Mouse (Mus musculus): ENCODE measurements around the gene Prune1. TPM values are rescaled to one million over a fixed set of nuclear protein-coding genes. Genes with fewer than 3 reads are reported as not detected.

The Prune1 gene
- polyA plus RNA-seq, 1 experiment from 2014 or later = 77.6 TPM

- Histone ChIP-seq H3K27ac (ENCODE audit: low read depth, low read length) (no peak overlapping the region), H3K9ac (ENCODE audit: low read depth, low read length) (no peak overlapping the region), H3K4me1 (ENCODE audit: control insufficient read depth, insufficient read depth, low read depth, low read length) (no peaks in the 10 kb centered on the region), H3K9me3 (ENCODE audit: control insufficient read depth, low read length) (no peaks in the 10 kb centered on the region), H3K27me3 (replicated peaks; ENCODE audit: control insufficient read depth, insufficient read depth, low read length) (no peaks in the 10 kb centered on the region), H3K36me3 (ENCODE audit: control insufficient read depth, insufficient read depth, low read length) (no peaks in the 10 kb centered on the region), H3K4me3 (ENCODE audit: low read length) (no peak overlapping the region), H3K4me2 (ENCODE audit: low read length) (no peak overlapping the region)
- 71% methylated on average over 3 of the region's 3 CpGs for WGBS
- no peak for ATAC-seq
Measured at GRCm38 (mm10) chr3:95310496-95310895, 28.6 kb upstream of the Prune1 start.

GRCm38 (mm10) chr3:95307100-95307499 is 25.2 kb upstream of the Prune1 start, which contains the start of gene Anxa9:
Gene Anxa9, minus strand, starts transcription at chr3:95307176.
- Histone ChIP-seq H3K4me3 (ENCODE audit: low read length) (no peak within 1 kb of the TSS), H3K4me1 (ENCODE audit: control insufficient read depth, insufficient read depth, low read depth, low read length) (no peaks in the 10 kb centered on the region), H3K36me3 (ENCODE audit: control insufficient read depth, insufficient read depth, low read length) (no peaks in the 10 kb centered on the region), H3K27me3 (replicated peaks; ENCODE audit: control insufficient read depth, insufficient read depth, low read length) (no peaks in the 10 kb centered on the region), H3K9me3 (ENCODE audit: control insufficient read depth, low read length) (no peaks in the 10 kb centered on the region), H3K4me2 (ENCODE audit: low read length) (no peak within 1 kb of the TSS), H3K9ac (ENCODE audit: low read depth, low read length) (no peak within 1 kb of the TSS), H3K27ac (ENCODE audit: low read depth, low read length) (no peak within 1 kb of the TSS)
- 76% methylated on average over 7 of the region's 7 CpGs for WGBS
- ATAC-seq = no peak

- no peaks in the 10 kb centered on the region for H3K4me1 ChIP-seq (ENCODE audit: control insufficient read depth, insufficient read depth, low read depth, low read length)
- WGBS = 82% methylated on average over 4 of the region's 4 CpGs
- ATAC-seq = no peak
Measured at GRCm38 (mm10) chr3:95306244-95306643, 24.4 kb upstream of the Prune1 start.

GRCm38 (mm10) chr3:95301204-95301796 is 19.4 kb upstream of the Prune1 start:
- no peaks in the 10 kb centered on the region for H3K36me3 ChIP-seq (ENCODE audit: control insufficient read depth, insufficient read depth, low read length)
- no peaks in the 10 kb centered on the region for H3K27me3 ChIP-seq (replicated peaks; ENCODE audit: control insufficient read depth, insufficient read depth, low read length)
- no peaks in the 10 kb centered on the region for H3K9me3 ChIP-seq (ENCODE audit: control insufficient read depth, low read length)
- WGBS = 92% methylated on average over 3 of the region's 3 CpGs
- no peak overlapping the region for H3K27ac ChIP-seq (ENCODE audit: low read depth, low read length)
- no peak for ATAC-seq
- no peak overlapping the region for H3K4me3 ChIP-seq (ENCODE audit: low read length)
- no peak overlapping the region for H3K4me2 ChIP-seq (ENCODE audit: low read length)
- H3K9ac ChIP-seq (ENCODE audit: low read depth, low read length) = no peak overlapping the region
- no peaks in the 10 kb centered on the region for H3K4me1 ChIP-seq (ENCODE audit: control insufficient read depth, insufficient read depth, low read depth, low read length)

More at GRCm38 (mm10) chr3:95306244-95306643, 24.4 kb upstream of the Prune1 start:
- H3K27ac ChIP-seq (ENCODE audit: low read depth, low read length) = no peak overlapping the region
- no peaks in the 10 kb centered on the region for H3K27me3 ChIP-seq (replicated peaks; ENCODE audit: control insufficient read depth, insufficient read depth, low read length)
- no peak overlapping the region for H3K4me3 ChIP-seq (ENCODE audit: low read length)
- no peaks in the 10 kb centered on the region for H3K36me3 ChIP-seq (ENCODE audit: control insufficient read depth, insufficient read depth, low read length)
- H3K9ac ChIP-seq (ENCODE audit: low read depth, low read length) = no peak overlapping the region
- H3K9me3 ChIP-seq (ENCODE audit: control insufficient read depth, low read length) = no peaks in the 10 kb centered on the region
- no peak overlapping the region for H3K4me2 ChIP-seq (ENCODE audit: low read length)

GRCm38 (mm10) chr3:95298018-95298417 is 16.1 kb upstream of the Prune1 start:
- no peak overlapping the region for H3K9ac ChIP-seq (ENCODE audit: low read depth, low read length)
- WGBS = 91% methylated on average over 7 of the region's 7 CpGs
- no peaks in the 10 kb centered on the region for H3K36me3 ChIP-seq (ENCODE audit: control insufficient read depth, insufficient read depth, low read length)
- no peaks in the 10 kb centered on the region for H3K4me1 ChIP-seq (ENCODE audit: control insufficient read depth, insufficient read depth, low read depth, low read length)
- H3K27ac ChIP-seq (ENCODE audit: low read depth, low read length) = no peak overlapping the region
- H3K4me3 ChIP-seq (ENCODE audit: low read length) = no peak overlapping the region
- H3K4me2 ChIP-seq (ENCODE audit: low read length) = no peak overlapping the region
- ATAC-seq = no peak
- no peaks in the 10 kb centered on the region for H3K9me3 ChIP-seq (ENCODE audit: control insufficient read depth, low read length)
- no peaks in the 10 kb centered on the region for H3K27me3 ChIP-seq (replicated peaks; ENCODE audit: control insufficient read depth, insufficient read depth, low read length)

GRCm38 (mm10) chr3:95296103-95296469 is 14.2 kb upstream of the Prune1 start:
- H3K36me3 ChIP-seq (ENCODE audit: control insufficient read depth, insufficient read depth, low read length) = no peaks in the 10 kb centered on the region
- no peak overlapping the region for H3K9ac ChIP-seq (ENCODE audit: low read depth, low read length)
- 8% methylated on average over 5 of the region's 5 CpGs for WGBS
- ATAC-seq = peak; percentile 38; the same call in 1 of the 2 replicates
- H3K27me3 ChIP-seq (replicated peaks; ENCODE audit: control insufficient read depth, insufficient read depth, low read length) = no peaks in the 10 kb centered on the region
- no peaks in the 10 kb centered on the region for H3K4me1 ChIP-seq (ENCODE audit: control insufficient read depth, insufficient read depth, low read depth, low read length)
- H3K27ac ChIP-seq (ENCODE audit: low read depth, low read length) = peak overlapping the region; percentile 19; the same call in 1 of the 2 replicates
- no peak overlapping the region for H3K4me2 ChIP-seq (ENCODE audit: low read length)
- H3K9me3 ChIP-seq (ENCODE audit: control insufficient read depth, low read length) = no peaks in the 10 kb centered on the region
- H3K4me3 ChIP-seq (ENCODE audit: low read length) = no peak overlapping the region

GRCm38 (mm10) chr3:95295321-95296102 is 13.6 kb upstream of the Prune1 start:
- H3K36me3 ChIP-seq (ENCODE audit: control insufficient read depth, insufficient read depth, low read length) = no peaks in the 10 kb centered on the region
- 84% methylated on average over 11 of the region's 11 CpGs for WGBS
- H3K27me3 ChIP-seq (replicated peaks; ENCODE audit: control insufficient read depth, insufficient read depth, low read length) = no peaks in the 10 kb centered on the region

GRCm38 (mm10) chr3:95294718-95295117 is 12.8 kb upstream of the Prune1 start:
- no peak overlapping the region for H3K4me2 ChIP-seq (ENCODE audit: low read length)
- no peak overlapping the region for H3K4me3 ChIP-seq (ENCODE audit: low read length)
- H3K27ac ChIP-seq (ENCODE audit: low read depth, low read length) = no peak overlapping the region
- no peaks in the 10 kb centered on the region for H3K27me3 ChIP-seq (replicated peaks; ENCODE audit: control insufficient read depth, insufficient read depth, low read length)
- H3K4me1 ChIP-seq (ENCODE audit: control insufficient read depth, insufficient read depth, low read depth, low read length) = no peaks in the 10 kb centered on the region
- 88% methylated on average over 5 of the region's 5 CpGs for WGBS
- H3K36me3 ChIP-seq (ENCODE audit: control insufficient read depth, insufficient read depth, low read length) = no peaks in the 10 kb centered on the region
- H3K9ac ChIP-seq (ENCODE audit: low read depth, low read length) = no peak overlapping the region
- no peak for ATAC-seq
- no peaks in the 10 kb centered on the region for H3K9me3 ChIP-seq (ENCODE audit: control insufficient read depth, low read length)

More at GRCm38 (mm10) chr3:95295321-95296102, 13.6 kb upstream of the Prune1 start:
- Histone ChIP-seq H3K27ac (ENCODE audit: low read depth, low read length) (no peak overlapping the region), H3K9me3 (ENCODE audit: control insufficient read depth, low read length) (no peaks in the 10 kb centered on the region), H3K4me2 (ENCODE audit: low read length) (no peak overlapping the region), H3K4me3 (ENCODE audit: low read length) (no peak overlapping the region), H3K9ac (ENCODE audit: low read depth, low read length) (no peak overlapping the region), H3K4me1 (ENCODE audit: control insufficient read depth, insufficient read depth, low read depth, low read length) (no peaks in the 10 kb centered on the region)
- no peak for ATAC-seq

- WGBS = 86% methylated on average over 7 of the region's 7 CpGs
- Histone ChIP-seq H3K4me2 (ENCODE audit: low read length) (no peak overlapping the region), H3K4me1 (ENCODE audit: control insufficient read depth, insufficient read depth, low read depth, low read length) (no peaks in the 10 kb centered on the region), H3K36me3 (ENCODE audit: control insufficient read depth, insufficient read depth, low read length) (no peaks in the 10 kb centered on the region), H3K27me3 (replicated peaks; ENCODE audit: control insufficient read depth, insufficient read depth, low read length) (no peaks in the 10 kb centered on the region), H3K4me3 (ENCODE audit: low read length) (no peak overlapping the region), H3K27ac (ENCODE audit: low read depth, low read length) (no peak overlapping the region), H3K9ac (ENCODE audit: low read depth, low read length) (no peak overlapping the region), H3K9me3 (ENCODE audit: control insufficient read depth, low read length) (no peaks in the 10 kb centered on the region)
- no peak for ATAC-seq
Measured at GRCm38 (mm10) chr3:95294316-95294715, 12.4 kb upstream of the Prune1 start.

All from hindbrain, embryonic 16.5 days (tissue).